Mouse (Mus musculus): ENCODE results near the gene Abca6. TPM values are rescaled to one million over a fixed set of nuclear protein-coding genes. Genes with fewer than 3 reads are reported as not detected.

Abca6 gene
- total RNA-seq, 2 experiments from 2014 or later: 1.7 TPM

DNA sequence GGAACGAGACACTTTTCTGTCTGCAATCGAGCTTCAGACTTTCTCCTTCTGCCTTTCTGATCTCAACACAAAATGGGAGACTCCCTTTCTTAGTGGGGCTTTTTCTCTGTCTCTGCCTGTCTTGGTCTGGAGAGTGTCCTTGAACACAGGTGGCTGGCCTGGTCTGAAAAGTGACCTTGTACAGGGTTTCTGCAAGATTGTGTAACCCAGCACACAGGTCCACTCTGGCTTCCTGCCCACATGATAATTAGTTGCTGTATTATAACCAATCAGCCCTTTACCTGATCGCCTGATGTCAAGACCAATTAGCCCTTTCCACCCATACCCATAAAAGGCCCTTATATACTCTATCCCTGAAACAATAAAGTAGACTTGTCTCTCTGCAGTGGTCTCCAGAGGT is 52.7 kb downstream of the Abca6 start:
- DNase-seq (ENCODE audit: low spot score in 2 of 2): no peak

DNA sequence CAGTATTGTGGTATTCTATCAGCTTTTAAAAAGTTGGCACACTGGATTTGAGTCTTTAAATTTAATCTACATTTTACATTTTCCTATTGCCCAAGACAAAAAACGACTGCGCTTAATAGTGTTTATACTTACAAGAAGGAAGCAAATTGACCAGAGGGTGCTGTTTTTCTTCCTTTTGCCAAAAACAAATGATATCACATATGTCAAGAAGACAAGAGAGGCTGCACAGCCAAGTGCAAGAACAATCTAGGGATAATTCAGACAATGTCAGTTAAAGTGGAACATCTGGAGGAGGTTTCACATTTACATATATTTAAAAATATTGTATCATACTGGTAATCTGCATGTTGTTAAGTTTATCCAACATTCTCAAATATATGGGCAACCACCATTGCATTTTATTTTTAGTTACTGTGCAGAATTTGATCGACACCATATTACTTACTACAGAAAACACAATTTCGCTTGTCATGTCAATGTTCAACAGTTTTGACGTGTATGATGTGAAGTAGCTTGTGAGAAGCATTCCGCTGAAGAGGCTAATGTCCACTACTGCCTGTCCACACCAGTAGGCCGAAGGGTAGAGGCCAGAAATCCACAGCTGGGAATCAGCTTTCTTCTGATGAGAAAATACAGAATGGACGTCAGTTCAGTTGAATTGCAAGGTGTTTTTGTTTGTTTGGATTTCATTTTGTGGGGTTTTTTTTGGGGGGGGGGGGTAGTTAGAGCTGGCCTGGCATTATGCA is 54.8 kb downstream of the Abca6 start:
- DNase-seq (ENCODE audit: low spot score in 2 of 2): no peak

DNA sequence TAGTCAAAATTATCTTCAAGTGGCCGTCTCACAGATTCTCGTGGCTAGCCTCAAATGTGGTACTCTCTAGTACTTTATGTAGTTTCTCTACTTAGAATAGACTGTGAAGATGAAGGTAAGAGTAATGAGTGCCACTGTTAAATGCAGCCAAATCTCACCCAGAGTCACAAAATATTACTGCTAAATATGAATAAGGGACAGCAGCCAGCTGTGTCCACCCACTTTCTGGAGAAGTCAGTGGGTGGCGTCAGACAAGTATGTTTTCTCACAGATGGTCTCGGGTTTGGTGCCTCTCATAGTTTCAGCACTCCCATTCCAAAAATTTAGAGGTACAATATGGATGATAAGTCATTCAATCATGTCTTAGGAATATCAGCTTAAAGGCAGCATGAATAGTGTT is 56.3 kb downstream of the Abca6 start:
- peak in 1 of 2 experiments; percentile 4 for DNase-seq (ENCODE audit: low spot score in 2 of 2)

DNA sequence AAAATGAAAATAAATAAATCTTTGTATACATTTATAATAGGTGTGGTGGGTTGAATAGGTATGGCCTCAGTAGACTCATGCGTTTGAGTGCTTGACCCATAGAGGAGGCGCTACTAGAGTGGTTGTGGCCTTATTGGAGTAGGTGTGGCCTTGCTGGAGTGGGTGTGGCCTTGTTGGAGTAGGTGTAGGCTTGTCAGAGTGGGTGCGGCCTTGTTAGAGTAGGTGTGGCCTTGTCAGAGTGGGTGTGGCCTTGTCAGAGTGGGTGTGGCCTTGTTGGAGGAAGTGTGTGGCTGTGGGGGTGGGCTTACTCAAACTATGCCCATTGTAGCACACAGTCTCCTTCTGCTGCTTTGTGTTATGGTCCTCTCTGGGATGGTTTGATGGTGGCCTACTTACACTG is 80.4 kb downstream of the Abca6 start:
- no peak for DNase-seq (ENCODE audit: low spot score in 2 of 2)

DNA sequence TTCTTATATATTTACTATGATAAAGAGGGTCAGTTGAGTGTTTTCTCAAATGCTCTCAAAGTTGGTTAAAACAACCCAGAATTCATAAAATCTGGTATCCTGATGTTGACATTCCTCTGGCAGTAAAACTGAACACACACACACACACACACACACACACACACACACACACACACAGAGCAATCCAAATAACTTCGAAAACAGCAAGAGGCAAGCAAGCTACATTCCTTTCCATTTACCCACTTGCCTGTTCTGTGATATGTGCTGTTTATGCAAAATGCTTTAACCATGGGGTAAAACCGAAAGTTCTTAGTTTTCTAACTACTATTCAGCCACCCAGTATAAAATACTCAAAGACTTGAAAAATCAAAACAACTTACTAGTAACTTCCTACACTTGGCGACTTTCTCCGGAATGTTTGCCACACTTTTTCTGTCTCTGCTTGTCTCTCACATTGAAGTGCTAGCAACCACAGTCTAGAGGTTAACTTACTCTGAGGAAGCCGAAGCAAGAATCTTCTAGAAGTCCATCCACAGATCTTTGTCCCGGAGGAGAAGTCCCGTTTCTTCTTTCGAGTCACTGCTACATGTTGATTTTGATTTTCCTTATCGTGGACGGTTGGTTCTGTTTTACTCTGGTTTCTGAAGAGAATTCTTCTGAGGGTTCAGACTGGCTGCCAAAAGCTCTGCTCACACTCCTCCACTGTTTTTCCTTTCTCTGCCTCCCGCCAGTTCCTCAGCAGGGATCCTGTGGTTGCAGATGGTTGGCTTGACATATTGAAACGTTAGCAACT is 83.9 kb downstream of the Abca6 start, which contains the start of gene Abca9:
Gene Abca9, minus strand, starts transcription at position 738 of the 793 bp plus-strand sequence.
- DNase-seq (ENCODE audit: low spot score in 2 of 2): peak; percentile 5 to 33

DNA sequence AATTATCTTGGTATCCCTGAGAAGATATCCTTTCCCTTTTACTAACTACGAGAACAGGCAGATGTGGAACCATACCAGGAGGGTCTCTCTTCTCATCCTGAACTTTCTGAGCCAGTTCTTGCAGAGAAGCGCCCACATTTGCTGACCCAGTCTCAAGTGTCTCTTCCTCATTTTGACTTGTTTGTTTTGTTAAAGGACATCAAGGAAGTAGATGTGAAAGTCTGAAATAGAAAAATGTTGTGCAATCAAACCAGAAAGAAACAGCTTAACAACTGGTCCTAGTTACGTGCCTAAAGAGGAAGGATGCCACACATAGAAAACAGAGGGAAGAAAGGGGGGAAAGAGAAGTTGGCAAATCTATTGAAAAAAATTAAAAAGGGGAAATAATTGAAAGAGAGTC is 85.8 kb downstream of the Abca6 start:
- DNase-seq (ENCODE audit: low spot score in 2 of 2): no peak

DNA sequence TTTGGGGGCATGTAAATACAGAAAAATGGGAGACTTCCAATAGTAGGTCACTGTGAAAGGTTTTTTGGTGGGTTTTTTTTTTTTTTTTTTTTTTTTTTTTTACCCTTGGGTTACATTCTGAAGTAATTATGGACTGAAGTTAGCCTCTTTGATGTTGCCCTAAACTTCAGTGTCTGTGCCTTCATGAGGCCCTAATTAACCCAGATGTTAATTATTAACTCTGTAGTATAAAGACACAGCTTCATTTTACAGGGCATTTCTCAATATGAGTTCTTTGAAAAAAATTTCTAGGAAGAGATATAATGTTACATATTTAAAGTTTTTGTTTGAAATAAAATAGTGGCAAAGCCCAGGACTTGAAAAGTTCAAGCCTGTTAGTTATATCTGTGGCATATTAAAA is 86.2 kb downstream of the Abca6 start:
- DNase-seq (ENCODE audit: low spot score in 2 of 2): no peak

DNA sequence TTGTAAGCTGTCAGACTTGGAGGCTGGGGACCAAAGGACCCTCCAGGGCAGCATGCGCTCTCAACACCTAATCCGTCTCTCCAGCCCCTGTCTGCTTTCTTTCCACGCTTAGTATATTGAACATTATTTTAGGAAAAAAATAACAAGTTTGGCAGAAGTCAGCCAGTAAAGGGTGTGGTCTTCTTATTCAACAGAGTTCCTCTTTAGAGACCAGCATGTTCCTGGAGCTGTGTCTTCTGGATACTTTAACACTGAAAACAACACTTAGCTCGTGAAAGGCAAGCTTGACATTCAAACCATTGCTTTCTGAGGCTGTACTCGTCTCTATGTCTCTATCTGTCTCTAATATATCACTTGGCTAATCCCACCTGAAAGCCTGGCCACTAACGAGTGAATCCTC is 94.5 kb downstream of the Abca6 start:
- no peak for DNase-seq (ENCODE audit: low spot score in 2 of 2)

DNA sequence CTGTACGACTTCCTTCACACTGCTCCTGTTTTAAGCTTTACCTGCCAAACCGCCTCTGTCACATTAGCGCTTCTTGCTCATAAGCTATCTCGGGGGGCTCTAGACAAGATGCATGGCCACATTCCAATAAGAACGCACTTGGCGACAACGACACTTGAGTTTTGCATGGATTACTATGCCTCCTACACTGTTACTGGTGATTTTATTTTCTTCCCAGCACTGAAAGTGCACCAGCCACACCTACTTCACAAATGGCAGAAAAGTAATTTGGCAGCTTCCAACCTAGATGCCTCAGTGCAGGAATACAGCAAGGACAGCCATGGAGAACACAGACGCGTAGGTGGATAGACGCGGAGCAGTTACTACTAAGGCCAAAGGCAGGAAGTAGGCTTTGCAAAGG is 95.6 kb downstream of the Abca6 start:
- DNase-seq (ENCODE audit: low spot score in 2 of 2): no peak

DNA sequence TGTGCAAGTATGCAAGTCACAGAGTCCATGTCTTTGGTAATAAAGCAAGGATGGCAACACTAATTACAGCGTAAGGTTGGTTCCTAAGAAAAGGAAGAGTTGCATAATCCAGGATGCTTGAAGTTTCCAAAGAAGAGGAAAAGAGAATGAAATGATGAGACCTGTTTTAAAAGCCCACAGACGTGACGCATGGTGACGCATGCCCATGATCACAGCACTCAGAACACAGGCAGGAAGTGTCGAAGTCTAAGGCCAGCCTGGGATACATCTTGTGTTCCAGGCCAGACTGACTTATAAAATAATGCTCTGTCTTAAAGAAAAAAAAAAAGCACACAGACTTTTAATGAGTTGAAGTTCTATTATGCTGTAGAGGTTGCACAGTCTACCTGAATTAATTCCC is 103.9 kb downstream of the Abca6 start:
- no peak for DNase-seq (ENCODE audit: low spot score in 2 of 2)

DNA sequence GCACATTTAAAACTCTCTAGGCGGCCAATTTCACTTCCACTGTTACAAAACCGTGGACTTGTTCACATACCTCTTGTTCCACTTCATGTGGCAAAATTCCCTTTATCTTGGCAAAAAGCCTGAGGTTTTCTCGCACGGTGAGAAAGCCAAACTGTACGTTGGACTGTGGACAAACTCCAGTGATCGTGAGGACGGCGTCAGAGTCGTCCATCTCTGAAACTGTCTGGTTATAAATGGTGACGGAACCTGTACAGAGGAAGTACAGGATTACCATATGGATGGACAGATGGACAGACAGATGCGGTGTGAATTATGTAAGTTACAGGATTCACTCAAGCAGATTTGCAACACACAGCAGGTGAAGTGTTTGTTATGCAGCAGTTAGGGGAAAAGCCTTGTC is 106.2 kb downstream of the Abca6 start:
- no peak for DNase-seq (ENCODE audit: low spot score in 2 of 2)

DNA sequence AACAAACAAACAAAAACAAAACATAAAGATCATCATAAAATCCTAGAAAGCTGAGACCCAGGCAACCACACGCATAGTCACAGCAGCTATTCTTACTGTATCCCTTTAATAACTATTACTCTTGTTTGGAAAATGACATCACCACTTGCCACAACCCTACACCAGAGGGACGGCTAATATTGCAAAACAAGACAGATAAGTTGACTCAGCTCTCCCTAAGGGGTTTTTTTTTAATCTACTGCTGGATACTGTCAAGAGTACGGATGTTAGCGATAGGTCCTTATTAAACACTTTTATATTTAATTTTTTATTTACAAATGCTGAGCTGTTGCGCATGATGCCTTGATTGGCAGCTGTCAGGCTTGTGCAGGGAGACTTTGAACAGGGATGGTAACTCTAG is 120.8 kb downstream of the Abca6 start:
- DNase-seq (ENCODE audit: low spot score in 2 of 2): no peak

Other genes with a start within 250 kb of the Abca6 start
- 1 to 10 TPM; 2.5 to 3.0 TPM for gene Abca8a, start 155.8 kb downstream of the Abca6 start, total RNA-seq (2021)
- gene Abca9, start 83.6 kb downstream of the Abca6 start, total RNA-seq (2021): 1 to 10 TPM; 7.6 to 7.9 TPM
- gene Abca5, start 85.9 kb upstream of the Abca6 start, total RNA-seq (2021): 10 to 100 TPM; 27.6 to 31.4 TPM
- gene Map2k6, start 147.3 kb upstream of the Abca6 start, total RNA-seq (2021): 10 to 100 TPM; 28.8 to 28.9 TPM

Data from layer of hippocampus, postnatal 14 days (tissue).